ENCODE assay signal across 28 mouse cellular contexts in genomic region chr8:118263117-118263516, GRCm38 (mm10). TPM values are rescaled to one million over a fixed set of nuclear protein-coding genes. Genes with fewer than 3 reads are reported as not detected.
DNase-seq lines count a peak whose midpoint lies in the region; ATAC-seq and TF ChIP-seq lines count a peak whose summit lies in the region.
"Had no signal": no experiment of that assay in that cellular context is flagged by ENCODE, and none has a peak within 500 bp of the region (broad histone marks: within the 10 kb centered on the region; RNA-seq: fewer than 3 reads in every experiment).

No protein-coding gene starts in this region.

- WGBS in forebrain, embryonic 12.5 days, result 53% methylated on average over 4 of the region's 4 CpGs
- WGBS in forebrain, embryonic 11.5 days, result 77% methylated on average over 4 of the region's 4 CpGs

- DNase-seq in forebrain, embryonic 11.5 days (ENCODE audit: low spot score), result no peak
- DNase-seq in frontal cortex, postnatal 25 days (ENCODE audit: low spot score in 2 of 2), result no peak
- DNase-seq in brain, embryonic 14.5 days (ENCODE audit: low read depth), result peak; percentile 84
- DNase-seq in adrenal gland, postnatal 25 days, result no peak
- DNase-seq: adrenal gland, adult 8-10 months; adrenal gland, postnatal 36 days; cerebellum, adult 11 months; cerebellum, adult 2 months; cerebellum, adult 9-11 months; cerebellum, postnatal 25 days; gastrocnemius, postnatal 25 days; heart, adult 18-20 months; heart, postnatal 10 days; heart, postnatal 36 days; kidney, adult 18-20 months had no signal

- H3K36me3 ChIP-seq in forebrain, embryonic 12.5 days (replicated peaks), result no peaks in the 10 kb centered on the region
- H3K36me3 ChIP-seq in forebrain, embryonic 11.5 days (ENCODE audit: control insufficient read depth, insufficient read depth, low read length), result no peaks in the 10 kb centered on the region
- H3K36me3 ChIP-seq: embryonic facial prominence, embryonic 12.5 days; embryonic facial prominence, embryonic 15.5 days; heart, embryonic 12.5 days; heart, embryonic 15.5 days; hindbrain, embryonic 10.5 days had no signal

- H3K9ac ChIP-seq in forebrain, embryonic 12.5 days, result no peak overlapping the region
- no peak overlapping the region for H3K9ac ChIP-seq in forebrain, embryonic 11.5 days (ENCODE audit: low read length)
- H3K9ac ChIP-seq: embryonic facial prominence, embryonic 12.5 days; embryonic facial prominence, embryonic 15.5 days; heart, embryonic 12.5 days; heart, embryonic 15.5 days; hindbrain, embryonic 14.5 days had no signal

- TF ChIP-seq POLR2A in brain, embryonic 14.5 days (IDR thresholded peaks at IDR 0.05; ENCODE audit: borderline replicate concordance, extremely low read depth, insufficient read depth, insufficient read length, poor library complexity, severe bottlenecking), result no peak

- peak; percentile 60; the same call in 1 of the 2 replicates for ATAC-seq in forebrain, embryonic 12.5 days (ENCODE audit: low FRiP score)
- ATAC-seq in forebrain, embryonic 11.5 days (replicated peaks; ENCODE audit: low FRiP score), result no peak
- ATAC-seq in frontal cortex, adult (ENCODE audit: low TSS enrichment), result peak; percentile 59; the same call in 1 of the 2 replicates
- ATAC-seq: activated CD4-positive, CD25-positive, alpha-beta regulatory T cell, adult 4 months; hindbrain, postnatal 0 days; inflammation-experienced regulatory T-cells, adult 6 months; intestine, embryonic 16.5 days had no signal

- H3K4me1 ChIP-seq in forebrain, embryonic 12.5 days, result no peaks in the 10 kb centered on the region; the same call in 1 of the 2 replicates
- H3K4me1 ChIP-seq in forebrain, embryonic 11.5 days (replicated peaks; ENCODE audit: control insufficient read depth, insufficient read depth, low read length), result no peaks in the 10 kb centered on the region
- H3K4me1 ChIP-seq: embryonic facial prominence, embryonic 12.5 days; embryonic facial prominence, embryonic 15.5 days; heart, embryonic 12.5 days; heart, embryonic 15.5 days; hindbrain, embryonic 10.5 days had no signal

- no peak overlapping the region for H3K4me3 ChIP-seq in forebrain, embryonic 12.5 days (replicated peaks)
- no peak overlapping the region for H3K4me3 ChIP-seq in forebrain, embryonic 11.5 days (ENCODE audit: low read depth, low read length)
- H3K4me3 ChIP-seq: embryonic facial prominence, embryonic 12.5 days; embryonic facial prominence, embryonic 15.5 days; heart, embryonic 12.5 days; heart, embryonic 15.5 days; hindbrain, embryonic 10.5 days had no signal

- no peak overlapping the region for H3K4me2 ChIP-seq in forebrain, embryonic 12.5 days
- no peak overlapping the region for H3K4me2 ChIP-seq in forebrain, embryonic 11.5 days (ENCODE audit: low read depth, low read length, severe bottlenecking)
- H3K4me2 ChIP-seq: embryonic facial prominence, embryonic 12.5 days; embryonic facial prominence, embryonic 15.5 days; heart, embryonic 12.5 days; heart, embryonic 15.5 days; hindbrain, embryonic 14.5 days had no signal

- no peaks in the 10 kb centered on the region for H3K27me3 ChIP-seq in forebrain, embryonic 12.5 days
- no peaks in the 10 kb centered on the region for H3K27me3 ChIP-seq in forebrain, embryonic 11.5 days (ENCODE audit: control insufficient read depth, insufficient read depth, low read length)
- H3K27me3 ChIP-seq: embryonic facial prominence, embryonic 12.5 days; embryonic facial prominence, embryonic 15.5 days; heart, embryonic 12.5 days; heart, embryonic 15.5 days had no signal

- H3K27ac ChIP-seq in forebrain, embryonic 12.5 days, result peak overlapping the region; percentile 25; the same call in 1 of the 2 replicates
- H3K27ac ChIP-seq in forebrain, embryonic 11.5 days (ENCODE audit: low read depth, low read length), result no peak overlapping the region
- H3K27ac ChIP-seq: embryonic facial prominence, embryonic 12.5 days; embryonic facial prominence, embryonic 15.5 days; heart, embryonic 15.5 days; hindbrain, embryonic 10.5 days; hindbrain, embryonic 14.5 days; hindbrain, postnatal 0 days had no signal

- TF ChIP-seq CTCF in brain, embryonic 14.5 days (IDR thresholded peaks at IDR 0.05; ENCODE audit: borderline replicate concordance, extremely low read depth, insufficient read depth, insufficient read length), result no peak

- H3K9me3 ChIP-seq in forebrain, embryonic 12.5 days, result no peaks in the 10 kb centered on the region
- H3K9me3 ChIP-seq in forebrain, embryonic 11.5 days (ENCODE audit: control insufficient read depth, low read length), result no peaks in the 10 kb centered on the region
- H3K9me3 ChIP-seq: embryonic facial prominence, embryonic 12.5 days; embryonic facial prominence, embryonic 15.5 days; heart, embryonic 12.5 days; heart, embryonic 15.5 days; hindbrain, embryonic 10.5 days had no signal

RNA-seq across cellular contexts. Expression of gene Cdh13, which starts 20.4 kb away (rescaled TPM):
- polyA plus RNA-seq in forebrain, embryonic 12.5 days (2016; fragmentation: Nextera tagmentation; extraction: Ambion mirVana), result 9.4 and 10.8 TPM in 2 replicates
- polyA plus RNA-seq in forebrain, embryonic 11.5 days (2014; fragmentation: Nextera tagmentation; extraction: Ambion mirVana), result 5.6 and 7.4 TPM in 2 replicates
- 34.4 and 58.5 TPM in 2 replicates for polyA plus RNA-seq in brain, embryonic 14.5 days (2012; rRNA removed)
- 6.3 and 9.3 TPM in 2 replicates for total RNA-seq in adrenal gland, postnatal 25 days (2021)
- total RNA-seq: common myeloid progenitor, adult 5-6 weeks had no signal
